Mouse (Mus musculus) NIH3T3 (cell line): ENCODE measurements around the gene Pdcd11.

Source experiments
- DNase-seq: peaks from one replicate; pipeline ENCODE4 v3.0.0-alpha.2; 2012; ENCODE audit warnings: low read depth

Gene Pdcd11

DNA sequence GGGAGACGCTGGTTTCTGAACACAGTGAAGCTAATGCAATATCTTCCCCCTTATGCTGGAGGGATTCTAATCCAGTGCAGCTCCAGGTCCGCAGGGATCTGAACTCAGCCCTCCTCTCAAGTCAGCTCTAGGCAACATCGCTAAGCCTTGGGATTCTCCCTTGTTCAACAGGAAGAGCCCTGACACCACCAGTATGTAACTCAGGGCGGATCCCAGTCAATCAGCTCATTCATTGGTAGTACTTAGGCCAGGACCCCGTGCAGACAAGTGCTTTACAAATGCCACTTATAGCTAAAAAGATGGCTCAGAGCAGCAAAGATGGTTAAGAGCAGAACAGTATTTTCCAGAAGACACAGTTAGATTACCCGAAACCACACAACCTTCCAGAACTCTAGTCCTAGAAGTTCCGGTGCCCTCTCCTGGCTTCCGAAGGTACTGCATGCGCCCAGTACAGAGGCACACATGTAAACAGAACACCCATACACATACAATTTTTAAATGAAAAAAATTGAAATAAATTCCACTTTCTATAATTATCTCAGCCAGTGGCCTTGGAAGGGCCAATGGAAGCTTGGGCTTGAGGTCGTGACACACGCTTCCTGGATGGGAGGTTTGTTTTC, 78.3 kb downstream of the Pdcd11 start:
- DNase-seq, result peak; percentile 95

DNA sequence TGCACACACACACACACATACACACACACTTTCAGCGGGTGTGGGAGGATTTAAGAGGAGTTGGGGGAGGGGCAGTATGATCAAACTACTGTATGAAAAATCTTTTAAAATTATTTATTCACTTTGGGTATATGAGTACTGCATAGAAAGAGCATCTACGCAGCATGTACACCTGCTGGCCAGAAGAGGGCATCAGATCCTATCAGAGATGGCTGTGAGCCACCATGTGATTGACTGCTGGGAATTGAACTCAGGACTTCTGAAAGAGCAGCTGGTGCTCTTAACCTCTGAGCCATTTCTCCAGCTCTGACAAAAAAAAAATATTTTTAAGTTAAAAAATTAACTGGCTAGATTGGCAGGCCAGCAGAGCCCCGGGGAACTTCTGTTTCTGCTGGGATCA, 83.9 kb downstream of the Pdcd11 start:
- DNase-seq, result peak; percentile 72

DNA sequence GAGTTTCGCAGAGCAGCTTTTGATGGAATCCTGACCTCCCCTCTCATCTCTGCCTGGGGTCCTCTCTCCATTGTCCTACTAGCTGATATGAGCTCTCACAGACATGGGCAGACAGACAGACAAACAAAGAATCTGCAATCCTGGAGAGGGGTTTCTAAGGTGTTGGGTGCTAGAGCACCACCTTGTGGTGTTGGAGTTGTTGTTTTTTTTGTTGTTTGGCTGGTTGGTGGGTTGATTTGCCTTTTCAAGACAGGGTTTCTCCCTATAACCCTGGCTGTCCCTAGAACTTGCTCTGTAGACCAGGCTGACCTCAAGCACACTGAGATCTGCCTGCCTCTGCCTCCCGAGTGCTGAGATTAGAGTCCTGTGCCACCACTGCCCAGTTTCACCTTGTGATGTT, 84.9 kb downstream of the Pdcd11 start:
- no peak for DNase-seq

DNA sequence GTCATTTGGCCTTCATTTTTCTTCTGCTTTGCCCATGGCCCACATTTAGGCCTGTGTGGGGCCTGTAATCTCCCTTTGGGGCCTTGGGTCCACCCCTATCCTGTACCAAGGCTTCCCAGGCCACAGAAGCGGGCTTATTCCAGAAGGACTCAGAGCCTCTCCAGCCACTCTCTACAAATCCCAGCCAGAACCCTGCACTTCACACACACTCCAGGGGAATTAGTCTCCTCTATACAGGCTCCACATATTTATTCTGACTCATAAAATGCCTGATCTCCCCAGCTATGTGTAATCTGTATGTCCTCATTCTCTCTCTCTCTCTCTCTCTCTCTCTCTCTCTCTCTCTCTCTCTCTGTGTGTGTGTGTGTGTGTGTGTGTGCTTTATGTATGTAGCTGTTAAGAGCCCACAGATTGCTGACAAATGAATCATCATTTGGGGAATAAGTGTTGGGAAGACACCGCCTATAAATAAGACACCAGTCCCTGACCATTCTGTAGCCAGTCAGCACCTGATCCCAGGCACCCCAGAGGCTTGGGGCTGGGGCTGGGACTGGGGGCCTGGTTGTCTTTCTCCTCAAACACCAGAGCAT, 86.4 kb downstream of the Pdcd11 start:
- DNase-seq, result peak; percentile 84

DNA sequence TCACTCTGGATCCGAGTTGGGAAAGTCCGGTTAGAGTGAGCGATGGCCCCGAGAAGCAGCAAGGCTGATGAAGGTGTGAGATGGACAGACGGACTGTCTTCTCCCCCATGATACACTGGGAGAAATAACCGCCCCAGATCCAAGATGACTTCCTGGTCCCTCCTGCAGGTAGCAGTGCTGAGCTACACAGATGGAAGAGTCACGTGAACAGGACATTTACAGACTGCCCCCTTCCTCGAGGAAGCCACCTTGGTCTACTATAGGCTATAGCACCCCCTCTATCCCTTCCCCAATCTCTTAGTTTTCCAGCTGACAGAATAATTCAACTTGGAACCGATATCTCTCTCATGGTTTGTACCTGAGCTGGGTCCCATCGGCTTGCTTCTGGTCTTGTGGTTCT, 87.4 kb downstream of the Pdcd11 start:
- peak; percentile 50 for DNase-seq

DNA sequence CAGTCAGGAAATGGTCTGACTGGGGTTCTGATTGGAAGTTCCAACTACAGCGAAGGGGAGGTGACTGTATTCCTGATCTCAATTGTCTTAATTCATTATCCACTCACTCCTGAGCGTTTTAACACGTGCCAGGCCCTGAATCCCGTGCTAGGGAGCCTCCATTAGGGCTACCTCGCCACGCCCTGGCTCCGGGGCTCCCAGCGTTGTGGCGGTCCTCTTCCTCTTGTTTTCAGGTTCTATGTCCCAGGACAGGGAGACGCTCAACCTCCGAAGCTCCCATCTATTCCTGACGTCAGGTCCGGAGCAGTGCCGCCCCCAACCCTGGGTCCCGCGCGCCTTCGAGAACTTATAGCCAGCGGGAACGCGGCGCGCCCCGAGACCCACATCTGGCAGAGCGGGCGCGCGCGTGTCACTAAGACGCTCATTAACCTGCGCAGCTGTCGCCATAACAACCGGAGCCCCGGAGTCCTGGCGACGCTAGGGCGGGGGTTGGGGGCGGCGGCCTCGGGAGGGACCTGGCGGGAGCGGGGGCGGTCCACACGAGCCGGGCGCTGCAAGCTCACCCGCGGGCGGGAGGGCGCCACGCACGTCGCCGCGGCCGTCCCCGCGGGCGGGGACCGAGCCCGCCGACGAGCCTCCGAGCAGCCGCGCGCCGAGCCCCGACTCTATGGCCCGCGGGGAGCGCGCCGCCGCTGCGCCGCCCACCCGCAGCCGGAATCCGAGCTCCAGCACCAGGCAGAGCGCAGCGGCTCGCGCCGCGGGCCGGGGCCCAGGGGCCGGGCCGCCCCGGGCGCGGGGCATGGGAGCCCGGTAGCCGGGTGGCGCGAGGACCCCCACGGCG, 88.1 kb downstream of the Pdcd11 start, which contains the start of gene Neurl1a:
Gene Neurl1a, plus strand, starts transcription at position 390 of the 841 bp plus-strand sequence.
- DNase-seq, result peak; percentile 61

DNA sequence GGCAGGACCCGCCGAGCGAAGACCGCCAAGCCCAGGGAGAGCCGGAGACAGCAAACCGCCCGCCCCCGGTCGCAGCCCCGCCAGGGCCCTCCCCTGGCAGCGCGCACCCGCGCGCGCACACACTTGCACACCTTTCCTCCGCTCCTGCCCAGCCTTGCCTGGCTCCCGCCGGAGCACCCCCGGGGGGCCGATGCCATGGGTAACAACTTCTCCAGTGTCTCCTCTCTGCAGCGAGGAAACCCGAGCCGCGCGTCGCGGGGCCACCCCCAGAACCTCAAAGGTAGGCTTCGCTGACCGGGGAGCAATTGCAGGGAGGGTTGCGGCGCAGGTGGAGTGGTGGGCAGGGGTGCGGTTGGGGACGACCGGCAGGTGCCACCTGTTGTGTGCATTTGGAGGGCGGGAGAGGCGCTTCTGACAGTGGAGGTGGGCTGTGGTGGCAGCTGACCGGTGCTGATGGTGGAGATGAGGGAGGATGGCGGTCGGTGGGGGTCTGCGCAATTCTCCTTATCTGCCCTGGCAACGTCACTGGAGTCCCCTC, 88.8 kb downstream of the Pdcd11 start:
- DNase-seq, result peak; percentile 44

DNA sequence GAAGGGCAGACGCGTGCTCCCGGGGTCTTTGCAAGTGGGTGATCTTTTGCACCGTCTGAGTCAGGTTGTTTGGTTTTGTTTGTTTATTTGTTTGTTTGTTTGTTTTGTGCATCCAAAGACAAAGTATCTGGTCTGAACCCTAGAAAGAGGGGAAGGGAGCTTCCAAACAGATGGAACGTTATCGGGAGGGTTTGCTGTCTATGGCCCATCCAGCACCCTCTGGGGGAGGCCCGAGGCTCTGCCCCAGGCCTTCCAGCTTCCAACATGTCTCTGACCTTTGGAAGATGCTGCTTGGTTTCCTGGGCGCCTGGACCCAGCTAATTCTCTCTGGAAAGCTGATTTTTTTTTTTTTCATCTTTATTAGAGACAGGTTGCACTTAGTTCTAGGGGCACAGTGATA, 89.4 kb downstream of the Pdcd11 start:
- no peak for DNase-seq
